Mouse (Mus musculus) kidney, adult 2 months (tissue): ENCODE results near the gene Ripply3. TPM values are rescaled to one million over a fixed set of nuclear protein-coding genes. Genes with fewer than 3 reads are reported as not detected.

Source experiments
- DNase-seq: peaks from one replicate; pipeline ENCODE4 v3.0.0; 2021
- H3K27ac ChIP-seq: fragments of 200-500 bp; 2 replicates; pipeline ENCODE4 v1.5.1; 2012; ENCODE audit warnings: low read depth, low read length, control low read depth, inconsistent platforms; ENCODE audit not compliant: insufficient read depth
- H3K27me3 ChIP-seq: fragments of 200-500 bp; replicated peaks from 2 replicates; pipeline ENCODE4 v1.6.1; 2012; ENCODE audit warnings: mild to moderate bottlenecking, moderate library complexity, low read length, inconsistent platforms; ENCODE audit not compliant: control insufficient read depth, insufficient read depth
- H3K36me3 ChIP-seq: fragments of 200-500 bp; 2 replicates; pipeline ENCODE4 v1.6.1; 2012; ENCODE audit warnings: mild to moderate bottlenecking, moderate library complexity, low read length, inconsistent platforms; ENCODE audit not compliant: control insufficient read depth, insufficient read depth
- H3K4me1 ChIP-seq: fragments of 200-500 bp; 2 replicates; pipeline ENCODE4 v1.6.1; 2011; ENCODE audit warnings: low read length; ENCODE audit not compliant: control insufficient read depth, insufficient read depth
- H3K4me3 ChIP-seq: fragments of 200-500 bp; 2 replicates; pipeline ENCODE4 v1.5.1; 2011; ENCODE audit warnings: mild to moderate bottlenecking, low read depth, low read length, control low read depth; ENCODE audit not compliant: insufficient read depth
- CTCF ChIP-seq: fragments of 200-500 bp; conservative IDR thresholded peaks from 2 replicates; pipeline ENCODE4 v1.5.1; 2011; ENCODE audit warnings: low read depth, mild to moderate bottlenecking, control low read depth, low read length, moderate library complexity, mixed read lengths; ENCODE audit not compliant: insufficient read depth, insufficient read length
- POLR2A ChIP-seq: fragments of 200-500 bp; IDR thresholded peaks from one replicate; pipeline ENCODE4 v1.6.1; 2011; ENCODE audit warnings: low read depth, low read length, control low read depth
- WGBS: fragments of 180-500 bp; shearing (Covaris S2); methylation state at CpG from one replicate; pipeline ENCODE4 v1.1.7; 2018; 5-methylcytosine and 5-hydroxymethylcytosine counted together
- polyA plus RNA-seq: library from polyadenylated mRNA; depleted of rRNA; stranded (reverse); fragments of >200 nt; gene quantifications from 2 replicates; pipeline ENCODE4 v1.2.3, GENCODE M21; 2012; rRNA removed

Gene Ripply3
- polyA plus RNA-seq, 1 experiment = 5.3 TPM

DNA sequence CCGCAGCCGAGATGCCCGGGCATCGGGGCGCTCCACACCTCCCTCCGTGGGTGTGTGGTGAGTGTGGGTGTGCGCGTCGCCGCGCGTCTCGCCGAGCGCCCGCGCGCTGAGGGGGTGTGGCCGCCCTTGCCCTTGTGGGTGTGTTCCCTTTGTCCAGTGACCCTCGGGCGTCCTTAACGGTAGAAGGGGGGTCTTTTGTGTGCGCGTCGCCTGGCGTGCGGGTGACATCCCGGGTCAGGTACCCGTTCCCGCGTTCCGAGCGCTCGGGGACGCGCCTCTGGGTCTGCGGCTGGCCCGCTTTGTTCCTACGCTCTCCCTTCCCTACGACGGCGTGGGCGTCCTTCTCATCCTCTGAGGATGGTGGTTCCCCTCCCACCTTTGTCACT, 42.7 kb downstream of the Ripply3 start:
- Histone ChIP-seq H3K27ac (peak overlapping the region; percentile 99), H3K4me1 (peaks cover 6% of the 10 kb centered on the region; the same call in 1 of the 2 replicates), H3K4me3 (peak overlapping the region; percentile 83), H3K36me3 (no peaks in the 10 kb centered on the region; the same call in 1 of the 2 replicates), H3K27me3 (no peaks in the 10 kb centered on the region)
- DNase-seq = peak; percentile 81
- TF ChIP-seq POLR2A (no peak), CTCF (no peak)
- WGBS = under 1% methylated on average over 42 of the region's 43 CpGs

DNA sequence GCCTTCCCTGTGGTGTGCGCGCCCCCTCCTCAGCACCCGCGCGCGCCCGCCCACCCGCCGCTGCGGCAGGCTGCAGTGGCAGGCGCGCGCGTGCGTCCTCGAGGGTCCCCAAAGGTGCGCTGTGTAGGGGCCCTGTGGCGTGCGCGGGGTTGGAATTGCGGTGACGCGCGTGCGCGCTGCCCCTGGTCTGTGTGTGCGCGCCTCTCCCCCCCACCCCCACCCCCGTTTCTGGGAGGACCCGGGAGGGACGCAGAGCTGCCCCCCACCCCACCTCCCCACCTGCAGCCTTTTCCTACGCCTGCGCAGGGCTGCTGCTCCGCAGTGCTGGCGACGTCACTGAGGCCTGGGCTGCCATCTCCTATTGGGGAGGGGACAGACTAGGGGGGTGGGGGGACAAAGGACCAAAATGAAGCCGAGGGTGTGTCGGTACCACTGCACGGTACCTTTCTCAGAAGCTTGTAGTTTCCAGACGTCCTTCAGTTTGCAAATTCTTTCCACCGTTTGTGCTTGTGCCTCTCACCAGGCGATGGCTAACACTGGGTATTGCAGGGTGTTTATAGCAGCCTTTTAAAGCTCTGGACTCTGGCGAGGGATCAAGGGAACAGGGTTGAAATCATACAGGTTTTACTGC, 43.2 kb downstream of the Ripply3 start, which contains the start of gene Pigp:
TSS of gene Pigp (minus strand) at position 542 of the 631 bp plus-strand sequence.
- Histone ChIP-seq H3K27me3 (no peaks in the 10 kb centered on the region), H3K27ac (peak within 1 kb of the TSS; percentile 99), H3K4me1 (peaks cover 6% of the 10 kb centered on the region; the same call in 1 of the 2 replicates), H3K36me3 (no peaks in the 10 kb centered on the region; the same call in 1 of the 2 replicates), H3K4me3 (peak within 1 kb of the TSS; percentile 83)
- DNase-seq = peak; percentile 74
- TF ChIP-seq CTCF (peak; percentile 27; the same call in 1 of the 2 replicates), POLR2A (no peak)
- 1% methylated on average over 42 of the region's 43 CpGs for WGBS

DNA sequence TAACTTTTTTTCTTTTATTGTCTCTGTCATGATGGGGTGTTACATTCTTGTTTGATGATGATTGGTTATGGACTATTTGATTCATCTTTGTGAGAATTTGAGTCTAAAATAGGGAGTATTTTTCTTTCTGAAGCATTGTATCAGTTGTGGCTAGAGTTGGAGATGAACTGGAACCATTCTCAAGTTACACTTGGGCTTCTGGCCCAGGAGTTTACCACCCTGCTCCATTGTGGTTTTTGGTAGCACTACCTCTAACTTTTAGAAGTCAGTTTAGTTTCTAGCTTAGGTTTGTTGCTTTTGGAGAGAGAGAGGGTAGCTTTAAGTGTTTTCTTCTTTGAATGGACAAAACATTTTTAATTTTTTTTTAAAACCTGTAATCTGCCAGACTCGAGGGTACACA, 51.2 kb downstream of the Ripply3 start:
- 0 out of 2 replicates have a peak, but pooled peaks cover 2% of the 10 kb centered on the region for H3K4me1 ChIP-seq
- no peak for TF ChIP-seq CTCF
- TF ChIP-seq POLR2A = no peak
- no peaks in the 10 kb centered on the region for H3K36me3 ChIP-seq
- no peaks in the 10 kb centered on the region for H3K27me3 ChIP-seq
- no peak overlapping the region for H3K27ac ChIP-seq
- no peak for DNase-seq
- 87% methylated on average over 1 of the region's 1 CpGs for WGBS
- no peak overlapping the region for H3K4me3 ChIP-seq

DNA sequence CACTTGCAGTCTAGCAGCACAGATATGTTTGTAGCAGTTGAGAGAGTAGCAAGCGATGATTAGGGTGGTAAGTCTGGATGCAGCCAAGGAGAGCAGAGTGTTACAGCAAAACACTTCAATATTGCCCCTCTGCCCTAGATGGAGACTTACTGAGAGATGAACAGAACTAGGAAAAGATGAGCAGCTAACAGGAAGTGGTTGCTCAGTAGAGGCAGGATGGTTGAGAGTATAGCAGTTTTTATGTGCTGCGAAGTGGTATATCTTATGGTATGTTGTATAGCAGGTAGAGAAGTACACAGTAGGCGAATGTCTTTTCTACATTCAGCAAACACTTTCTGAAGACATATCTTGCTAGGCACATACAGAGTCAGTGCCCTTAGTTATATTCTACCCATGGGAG, 55.1 kb downstream of the Ripply3 start:
- Histone ChIP-seq H3K27ac (no peak overlapping the region), H3K4me3 (no peak overlapping the region), H3K4me1 (peaks cover 5% of the 10 kb centered on the region), H3K36me3 (no peaks in the 10 kb centered on the region), H3K27me3 (no peaks in the 10 kb centered on the region)
- TF ChIP-seq CTCF (no peak), POLR2A (no peak)
- DNase-seq = no peak
- 94% methylated on average over 3 of the region's 3 CpGs for WGBS

Other genes starting within 250 kb of the Ripply3 start
- 8.1 and 9.9 TPM in 2 replicates for gene Sim2, start 243.5 kb upstream of the Ripply3 start, polyA plus RNA-seq
- 6.9 and 8.1 TPM in 2 replicates for gene Hlcs, start 14.8 kb upstream of the Ripply3 start, polyA plus RNA-seq
- gene Ttc3, start 42.2 kb downstream of the Ripply3 start, polyA plus RNA-seq = 22.2 and 24.3 TPM in 2 replicates
- gene Pigp, start 43.4 kb downstream of the Ripply3 start, polyA plus RNA-seq = 32.0 and 37.7 TPM in 2 replicates
- 31.4 and 34.8 TPM in 2 replicates for gene Vps26c, start 198.4 kb downstream of the Ripply3 start, polyA plus RNA-seq
- 25.5 and 27.2 TPM in 2 replicates for gene Dyrk1a, start 241.6 kb downstream of the Ripply3 start, polyA plus RNA-seq